Mouse (Mus musculus) intestine, embryonic 15.5 days (tissue): ENCODE measurements around the gene Ndufb10. TPM values are rescaled to one million over a fixed set of nuclear protein-coding genes. Genes with fewer than 3 reads are reported as not detected.

Experiments used
- ATAC-seq: fragments of 200-750 bp; cut with Nextera tagmentation; 2 replicates; pipeline ENCODE4 v1.8.0; 2017; ENCODE audit warnings: moderate TSS enrichment, moderate library complexity
- H3K27ac ChIP-seq: fragments of 300-500 bp; sonication (generic); 2 replicates; pipeline ENCODE4 v1.5.1; 2015; ENCODE audit warnings: mild to moderate bottlenecking, inconsistent platforms
- H3K27me3 ChIP-seq: fragments of 300-500 bp; sonication (generic); replicated peaks from 2 replicates; pipeline ENCODE4 v1.6.1; 2015; ENCODE audit warnings: inconsistent platforms
- H3K36me3 ChIP-seq: fragments of 300-500 bp; sonication (generic); 2 replicates; pipeline ENCODE4 v1.6.1; 2015; ENCODE audit warnings: inconsistent platforms
- H3K4me1 ChIP-seq: fragments of 300-500 bp; sonication (generic); replicated peaks from 2 replicates; pipeline ENCODE4 v1.6.1; 2015; ENCODE audit warnings: inconsistent platforms
- H3K4me2 ChIP-seq: fragments of 300-500 bp; sonication (generic); replicated peaks from 2 replicates; pipeline ENCODE4 v1.6.1; 2015; ENCODE audit warnings: mild to moderate bottlenecking, inconsistent platforms
- H3K4me3 ChIP-seq: fragments of 300-500 bp; sonication (generic); replicated peaks from 2 replicates; pipeline ENCODE4 v1.5.1; 2015; ENCODE audit warnings: inconsistent platforms
- H3K9ac ChIP-seq: fragments of 300-500 bp; sonication (generic); 2 replicates; pipeline ENCODE4 v1.6.1; 2015; ENCODE audit warnings: inconsistent platforms
- H3K9me3 ChIP-seq: fragments of 300-500 bp; sonication (generic); 2 replicates; pipeline ENCODE4 v1.6.1; 2016; ENCODE audit warnings: inconsistent platforms
- WGBS: fragments of 180-500 bp; shearing (Covaris S2); methylation state at CpG from one replicate; pipeline ENCODE4 v1.1.7; 2015; 5-methylcytosine and 5-hydroxymethylcytosine counted together
- polyA plus RNA-seq: library from polyadenylated mRNA; unstranded; fragments of >200 nt; fragmentation: Nextera tagmentation; extraction: Ambion mirVana; gene quantifications from 2 replicates; pipeline ENCODE4 v1.2.1, GENCODE M21; 2015

Gene Ndufb10
- polyA plus RNA-seq, 1 experiment from 2014 or later = 303 TPM

- Histone ChIP-seq H3K9ac (peak within 1 kb of the TSS; percentile 84), H3K4me1 (peaks cover 26% of the 10 kb centered on the region), H3K27me3 (peaks cover under 1% of the 10 kb centered on the region; the same call in 1 of the 2 replicates), H3K4me2 (peak within 1 kb of the TSS; percentile 91), H3K36me3 (peaks cover 13% of the 10 kb centered on the region; the same call in 1 of the 2 replicates), H3K27ac (peak within 1 kb of the TSS; percentile 91), H3K9me3 (no peaks in the 10 kb centered on the region), H3K4me3 (peak within 1 kb of the TSS; percentile 80)
- under 1% methylated on average over 69 of the region's 76 CpGs for WGBS
- ATAC-seq = peak; percentile 93
Measured at GRCm38 (mm10) chr17:24696011-24696697, 28.1 kb downstream of the Ndufb10 start, which contains the start of the genes Gfer and Noxo1. Gene Gfer (minus strand): TSS chr17:24696156. Gene Noxo1 (plus strand): TSS chr17:24696234.

GRCm38 (mm10) chr17:24695326-24696010, 28.8 kb downstream of the Ndufb10 start:
- H3K9me3 ChIP-seq = no peaks in the 10 kb centered on the region
- 0 out of 2 replicates have a peak, but pooled peaks cover 7% of the 10 kb centered on the region for H3K36me3 ChIP-seq
- peaks cover 26% of the 10 kb centered on the region for H3K4me1 ChIP-seq
- 6% methylated on average over 51 of the region's 51 CpGs for WGBS
- H3K27me3 ChIP-seq = peaks cover 7% of the 10 kb centered on the region
- peak overlapping the region; percentile 91 for H3K4me2 ChIP-seq
- H3K4me3 ChIP-seq = peak overlapping the region; percentile 80
- H3K9ac ChIP-seq = peak overlapping the region; percentile 84
- H3K27ac ChIP-seq = peak overlapping the region; percentile 91
- no peak; the same call in 1 of the 2 replicates for ATAC-seq

GRCm38 (mm10) chr17:24692385-24692784, 31.9 kb downstream of the Ndufb10 start:
- Histone ChIP-seq H3K9ac (no peak overlapping the region), H3K4me3 (no peak overlapping the region), H3K4me1 (peaks cover 23% of the 10 kb centered on the region), H3K4me2 (no peak overlapping the region), H3K36me3 (no peaks in the 10 kb centered on the region), H3K9me3 (no peaks in the 10 kb centered on the region), H3K27me3 (peaks cover 38% of the 10 kb centered on the region), H3K27ac (no peak overlapping the region)
- 84% methylated on average over 5 of the region's 5 CpGs for WGBS
- ATAC-seq = no peak

GRCm38 (mm10) chr17:24689251-24690081, 34.8 kb downstream of the Ndufb10 start, which contains the start of gene Syngr3:
Gene Syngr3 (minus strand): TSS chr17:24689955.
- under 1% methylated on average over 50 of the region's 55 CpGs for WGBS

GRCm38 (mm10) chr17:24687599-24687998, 36.7 kb downstream of the Ndufb10 start:
- ATAC-seq = no peak
- Histone ChIP-seq H3K4me3 (peak overlapping the region; percentile 39), H3K9me3 (no peaks in the 10 kb centered on the region), H3K27ac (no peak overlapping the region), H3K36me3 (no peaks in the 10 kb centered on the region), H3K4me1 (peaks cover 21% of the 10 kb centered on the region), H3K4me2 (peak overlapping the region; percentile 79), H3K9ac (peak overlapping the region; percentile 26; the same call in 1 of the 2 replicates), H3K27me3 (peaks cover 46% of the 10 kb centered on the region)
- 19% methylated on average over 23 of the region's 23 CpGs for WGBS

More at GRCm38 (mm10) chr17:24689251-24690081, 34.8 kb downstream of the Ndufb10 start, which contains the start of gene Syngr3:
- H3K9me3 ChIP-seq = no peaks in the 10 kb centered on the region
- peak within 1 kb of the TSS; percentile 51 for H3K9ac ChIP-seq
- H3K4me1 ChIP-seq = peaks cover 21% of the 10 kb centered on the region
- H3K27me3 ChIP-seq = peaks cover 46% of the 10 kb centered on the region
- no peaks in the 10 kb centered on the region for H3K36me3 ChIP-seq
- no peak within 1 kb of the TSS for H3K27ac ChIP-seq
- peak within 1 kb of the TSS; percentile 92 for H3K4me2 ChIP-seq
- H3K4me3 ChIP-seq = peak within 1 kb of the TSS; percentile 47
- ATAC-seq = 0 out of 2 replicates have a peak, but pooled peaks have one; percentile 3

GRCm38 (mm10) chr17:24687146-24687595, 37.1 kb downstream of the Ndufb10 start:
- H3K27me3 ChIP-seq = peaks cover 46% of the 10 kb centered on the region
- ATAC-seq = peak; percentile 70
- H3K4me1 ChIP-seq = peaks cover 21% of the 10 kb centered on the region
- H3K27ac ChIP-seq = no peak overlapping the region
- H3K9ac ChIP-seq = peak overlapping the region; percentile 26; the same call in 1 of the 2 replicates
- WGBS = 1% methylated on average over 25 of the region's 25 CpGs
- peak overlapping the region; percentile 39 for H3K4me3 ChIP-seq
- H3K9me3 ChIP-seq = no peaks in the 10 kb centered on the region
- peak overlapping the region; percentile 79 for H3K4me2 ChIP-seq
- no peaks in the 10 kb centered on the region; the same call in 1 of the 2 replicates for H3K36me3 ChIP-seq

GRCm38 (mm10) chr17:24686514-24686913, 37.8 kb downstream of the Ndufb10 start:
- Histone ChIP-seq H3K36me3 (peaks cover 5% of the 10 kb centered on the region), H3K4me3 (no peak overlapping the region; the same call in 1 of the 2 replicates), H3K4me2 (peak overlapping the region; percentile 41; the same call in 1 of the 2 replicates), H3K27ac (no peak overlapping the region), H3K9me3 (no peaks in the 10 kb centered on the region), H3K9ac (no peak overlapping the region), H3K4me1 (peaks cover 21% of the 10 kb centered on the region), H3K27me3 (peaks cover 46% of the 10 kb centered on the region)
- ATAC-seq = peak; percentile 61
- 27% methylated on average over 16 of the region's 16 CpGs for WGBS

- ATAC-seq = peak; percentile 88
Measured at GRCm38 (mm10) chr17:24677500-24678080, 46.7 kb downstream of the Ndufb10 start.

GRCm38 (mm10) chr17:24676877-24677276, 47.4 kb downstream of the Ndufb10 start:
- H3K9ac ChIP-seq = no peak overlapping the region
- H3K4me1 ChIP-seq = peaks cover 12% of the 10 kb centered on the region
- no peaks in the 10 kb centered on the region for H3K9me3 ChIP-seq
- no peak for ATAC-seq
- 0 out of 2 replicates have a peak overlapping the region, but pooled peaks have one; percentile 6 for H3K27ac ChIP-seq
- peaks cover 49% of the 10 kb centered on the region for H3K36me3 ChIP-seq
- no peaks in the 10 kb centered on the region for H3K27me3 ChIP-seq
- H3K4me2 ChIP-seq = no peak overlapping the region
- 95% methylated on average over 5 of the region's 5 CpGs for WGBS
- no peak overlapping the region for H3K4me3 ChIP-seq

More at GRCm38 (mm10) chr17:24677500-24678080, 46.7 kb downstream of the Ndufb10 start:
- no peak overlapping the region for H3K4me3 ChIP-seq
- WGBS = 75% methylated on average over 24 of the region's 24 CpGs
- H3K4me2 ChIP-seq = peak overlapping the region; percentile 22
- peaks cover 52% of the 10 kb centered on the region for H3K36me3 ChIP-seq
- H3K27ac ChIP-seq = peak overlapping the region; percentile 72
- no peaks in the 10 kb centered on the region for H3K9me3 ChIP-seq
- H3K4me1 ChIP-seq = peaks cover 6% of the 10 kb centered on the region; the same call in 1 of the 2 replicates
- no peaks in the 10 kb centered on the region for H3K27me3 ChIP-seq
- H3K9ac ChIP-seq = peak overlapping the region; percentile 13; the same call in 1 of the 2 replicates

GRCm38 (mm10) chr17:24676187-24676586, 48.1 kb downstream of the Ndufb10 start:
- H3K4me2 ChIP-seq = no peak overlapping the region
- no peaks in the 10 kb centered on the region for H3K9me3 ChIP-seq
- no peak overlapping the region for H3K27ac ChIP-seq
- WGBS = 67% methylated on average over 2 of the region's 2 CpGs
- H3K36me3 ChIP-seq = peaks cover 43% of the 10 kb centered on the region
- no peak for ATAC-seq
- no peak overlapping the region for H3K4me3 ChIP-seq
- no peaks in the 10 kb centered on the region for H3K27me3 ChIP-seq
- peaks cover 19% of the 10 kb centered on the region for H3K4me1 ChIP-seq
- no peak overlapping the region for H3K9ac ChIP-seq

- Histone ChIP-seq H3K27ac (no peak overlapping the region), H3K4me3 (no peak overlapping the region), H3K4me2 (no peak overlapping the region), H3K36me3 (peaks cover 25% of the 10 kb centered on the region), H3K27me3 (no peaks in the 10 kb centered on the region), H3K9me3 (no peaks in the 10 kb centered on the region), H3K4me1 (peaks cover 27% of the 10 kb centered on the region), H3K9ac (no peak overlapping the region)
- WGBS = 80% methylated on average over 7 of the region's 7 CpGs
- no peak for ATAC-seq
Measured at GRCm38 (mm10) chr17:24674277-24674676, 50.0 kb downstream of the Ndufb10 start.
